Mouse (Mus musculus): ENCODE measurements around the gene Fam198a.

Fam198a gene

GRCm38 (mm10) chr9:121950418-121951113 is at the start of gene Fam198a:
TSS of gene Fam198a (plus strand) at chr9:121950988.
- DNase-seq (ENCODE audit: low spot score), result no peak

- no peak for DNase-seq (ENCODE audit: low spot score)
Measured at GRCm38 (mm10) chr9:121901710-121902700, 48.8 kb upstream of the Fam198a start.

- DNase-seq (ENCODE audit: low spot score), result no peak
Measured at GRCm38 (mm10) chr9:121903476-121904305, 47.1 kb upstream of the Fam198a start.

GRCm38 (mm10) chr9:121904319-121904718 is 46.5 kb upstream of the Fam198a start:
- DNase-seq (ENCODE audit: low spot score), result no peak

GRCm38 (mm10) chr9:121904946-121905345 is 45.8 kb upstream of the Fam198a start:
- DNase-seq (ENCODE audit: low spot score), result no peak

DNA sequence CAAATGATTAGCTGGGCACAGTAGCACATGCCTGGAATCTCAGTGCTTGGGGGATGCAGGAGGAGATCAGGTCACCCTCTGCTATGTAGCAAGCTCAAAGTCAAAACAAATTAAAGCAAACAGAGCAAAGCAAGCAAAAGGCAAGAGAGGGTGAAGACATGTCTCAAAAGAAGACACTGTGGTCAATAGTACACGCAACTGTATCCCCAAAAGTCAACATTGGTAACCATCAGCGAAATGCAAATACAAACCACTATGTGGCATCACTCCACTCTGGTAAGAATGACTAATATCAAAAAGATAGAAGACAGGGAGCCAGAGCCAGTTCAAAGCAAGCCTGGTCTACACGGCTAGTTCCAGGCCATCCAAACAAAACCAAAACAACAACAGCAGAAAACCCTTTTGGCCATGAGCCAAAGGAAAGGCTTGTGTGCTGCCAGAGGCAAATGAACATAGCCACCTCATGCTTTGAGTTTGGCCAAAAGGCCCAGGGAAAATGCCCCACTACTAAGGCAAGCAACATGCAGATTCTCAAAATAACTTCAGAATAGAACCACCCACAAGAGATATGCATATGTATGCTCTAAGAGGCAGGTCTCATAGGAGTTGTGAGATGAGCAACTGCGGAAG is 45.1 kb upstream of the Fam198a start:
- DNase-seq (ENCODE audit: low spot score), result no peak

- no peak for DNase-seq (ENCODE audit: low spot score)
Measured at GRCm38 (mm10) chr9:121906456-121906855, 44.3 kb upstream of the Fam198a start.

DNA sequence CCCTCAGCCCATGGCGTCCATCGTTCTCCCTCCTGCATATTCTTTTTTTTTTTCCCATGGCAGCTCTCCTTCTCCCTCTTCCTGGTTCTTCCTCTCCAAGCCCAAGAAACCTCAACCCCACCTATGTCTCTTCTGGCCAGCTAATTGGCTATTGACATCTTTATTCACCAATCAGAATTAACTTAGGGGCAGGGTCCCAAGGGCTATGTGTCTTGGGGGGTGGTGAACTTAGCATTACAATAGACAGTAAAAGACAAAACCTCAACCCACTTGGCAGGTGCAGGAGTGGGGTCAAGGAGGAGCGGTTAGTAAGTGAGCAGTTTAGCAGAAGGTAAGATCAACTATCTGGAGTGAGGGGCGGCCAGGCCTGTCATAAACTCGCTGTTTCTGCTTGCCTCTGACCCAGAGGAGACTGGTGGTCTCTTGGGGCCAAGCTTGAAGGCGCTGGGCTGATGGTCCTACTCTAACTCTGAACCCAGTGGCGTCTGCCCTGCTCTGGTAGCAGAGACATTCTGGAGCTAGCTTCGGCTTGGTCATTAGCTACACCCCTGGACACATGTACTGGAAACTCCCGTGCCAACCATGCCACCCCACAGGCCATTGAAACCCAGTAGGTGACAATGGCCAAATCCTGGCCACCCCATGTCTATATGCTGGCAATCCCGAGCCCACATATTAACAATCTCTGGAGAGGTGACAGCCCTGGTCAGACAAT is 43.3 kb upstream of the Fam198a start:
- DNase-seq (ENCODE audit: low spot score), result no peak

DNA sequence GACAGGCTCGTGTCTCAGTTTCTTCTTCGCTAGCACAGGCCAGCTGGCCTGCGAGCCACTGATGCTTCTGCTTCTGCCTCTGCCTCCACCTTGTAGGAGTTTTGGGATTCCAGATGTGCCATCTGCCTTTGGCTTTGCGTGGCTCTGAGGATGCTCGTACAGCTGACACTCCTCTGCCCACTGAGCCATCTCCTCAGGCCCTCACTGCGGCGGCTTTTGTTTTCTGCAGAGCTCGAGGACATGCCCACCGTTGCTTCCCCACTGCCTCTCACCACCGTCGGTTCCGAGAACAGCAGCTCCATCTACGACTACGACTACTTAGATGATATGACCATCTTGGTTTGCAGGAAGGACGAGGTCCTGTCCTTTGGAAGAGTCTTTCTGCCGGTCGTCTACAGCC is 42.5 kb upstream of the Fam198a start:
- no peak for DNase-seq (ENCODE audit: low spot score)

- DNase-seq (ENCODE audit: low spot score), result no peak
Measured at GRCm38 (mm10) chr9:121909635-121910034, 41.2 kb upstream of the Fam198a start.

- no peak for DNase-seq (ENCODE audit: low spot score)
Measured at GRCm38 (mm10) chr9:121911196-121911595, 39.6 kb upstream of the Fam198a start.

DNA sequence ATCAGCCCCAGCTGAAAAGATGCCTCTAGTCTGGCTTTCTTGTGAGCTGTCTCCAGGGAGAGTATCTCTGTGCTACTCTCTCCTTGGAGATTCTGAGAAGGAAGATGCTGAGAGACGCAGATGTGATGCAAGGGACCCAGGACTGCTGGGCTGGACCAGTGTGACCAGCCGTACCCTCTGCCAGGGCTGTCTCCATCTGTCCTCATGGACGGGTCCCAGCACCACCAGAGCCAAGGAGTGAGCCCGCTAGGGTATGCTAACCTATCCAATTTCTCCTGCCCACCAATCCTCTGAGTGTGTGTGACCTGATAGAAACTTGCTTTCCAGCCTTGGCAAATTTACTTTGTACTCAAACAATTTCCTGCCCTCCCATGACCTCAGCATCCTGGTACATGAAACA is 38.0 kb upstream of the Fam198a start:
- DNase-seq (ENCODE audit: low spot score), result no peak

DNA sequence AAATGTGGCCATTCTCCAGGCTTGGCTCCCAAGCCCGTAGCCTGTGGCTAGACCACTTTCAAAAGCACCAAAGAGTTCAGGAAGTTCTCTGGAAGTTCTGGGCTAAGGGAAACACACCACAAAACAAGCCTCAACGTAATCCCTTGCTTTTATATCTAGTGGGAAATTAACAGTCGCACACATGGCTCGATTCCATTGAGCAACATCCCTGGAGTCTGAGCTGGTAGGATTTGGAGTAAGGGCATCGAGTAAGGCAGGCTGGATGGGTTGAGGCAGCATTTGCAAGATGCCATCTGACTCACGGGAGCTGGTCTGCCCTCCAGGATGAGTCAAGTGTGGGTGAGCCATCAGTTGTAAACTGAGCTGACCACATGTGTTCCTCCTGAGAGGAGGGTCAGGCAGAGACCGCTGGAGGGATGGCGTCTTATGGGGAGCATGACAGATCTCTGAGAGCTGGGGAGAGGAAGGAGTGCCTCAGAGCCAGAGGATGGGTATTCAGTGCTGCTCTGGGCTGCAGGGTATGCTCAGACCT is 36.5 kb upstream of the Fam198a start:
- DNase-seq (ENCODE audit: low spot score), result no peak

DNA sequence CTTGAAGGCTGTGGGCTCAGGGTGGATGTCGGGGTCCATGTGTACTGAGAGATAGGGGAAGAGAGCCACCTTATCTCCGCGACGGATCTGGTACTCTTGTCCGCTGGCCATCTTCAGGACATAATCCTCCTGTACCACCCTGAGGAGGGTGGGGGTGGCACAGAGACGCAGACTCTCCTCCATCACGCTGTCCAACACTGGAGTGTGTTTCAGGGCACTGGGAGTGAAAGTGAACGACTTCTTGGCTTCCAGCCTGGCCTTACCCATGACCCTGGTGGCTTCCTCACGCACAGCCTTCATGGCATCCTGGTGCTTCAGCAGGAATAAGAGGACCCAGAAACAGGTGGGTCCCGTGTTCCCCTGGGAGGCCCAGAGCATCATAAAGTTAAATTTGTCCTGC is 35.7 kb upstream of the Fam198a start:
- no peak for DNase-seq (ENCODE audit: low spot score)

DNA sequence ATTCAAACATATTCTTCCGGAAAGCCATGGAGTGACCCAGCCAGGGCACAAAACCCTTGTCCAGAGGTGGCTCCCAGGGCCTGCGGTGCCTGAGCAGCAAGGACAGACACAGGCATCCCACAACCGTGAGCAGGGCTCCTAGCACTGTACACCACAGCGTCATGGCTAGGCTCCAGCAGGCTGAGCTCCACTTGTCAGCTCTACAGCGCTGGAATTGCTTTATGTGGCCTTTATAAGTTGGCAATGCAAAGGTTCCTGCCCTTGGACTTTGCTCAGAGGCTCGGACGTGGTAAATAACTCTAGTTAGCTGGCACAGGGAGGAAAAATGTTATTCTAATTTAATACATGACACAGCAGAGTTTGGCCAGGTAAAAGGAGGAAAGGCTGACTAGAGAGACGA is 34.7 kb upstream of the Fam198a start, which contains the start of gene Cyp8b1:
TSS of gene Cyp8b1 (minus strand) at position 204 of the 400 bp plus-strand sequence.
- no peak for DNase-seq (ENCODE audit: low spot score)

DNA sequence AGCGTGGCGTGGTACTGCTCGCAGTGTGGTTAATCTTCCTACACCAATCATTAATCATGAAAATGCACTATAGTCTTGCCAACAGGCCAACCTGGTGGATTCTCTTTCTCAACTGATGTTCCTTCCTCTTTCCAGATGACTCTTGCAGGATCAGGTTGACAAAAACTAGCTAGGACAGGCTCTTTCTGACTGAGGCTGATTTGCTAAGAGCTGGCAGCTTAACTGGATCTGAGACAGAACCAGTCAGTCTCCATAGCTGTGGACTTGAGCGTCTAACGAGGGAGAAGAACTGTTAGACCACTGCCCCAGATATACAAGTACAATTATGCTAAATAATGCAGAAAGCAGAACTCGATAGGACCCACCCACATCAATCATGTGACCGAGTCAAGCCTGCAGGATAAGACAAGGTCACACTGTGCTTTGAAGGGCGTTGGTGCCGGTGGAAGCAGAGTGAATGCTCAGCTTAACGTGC is 31.7 kb upstream of the Fam198a start:
- no peak for DNase-seq (ENCODE audit: low spot score)

DNA sequence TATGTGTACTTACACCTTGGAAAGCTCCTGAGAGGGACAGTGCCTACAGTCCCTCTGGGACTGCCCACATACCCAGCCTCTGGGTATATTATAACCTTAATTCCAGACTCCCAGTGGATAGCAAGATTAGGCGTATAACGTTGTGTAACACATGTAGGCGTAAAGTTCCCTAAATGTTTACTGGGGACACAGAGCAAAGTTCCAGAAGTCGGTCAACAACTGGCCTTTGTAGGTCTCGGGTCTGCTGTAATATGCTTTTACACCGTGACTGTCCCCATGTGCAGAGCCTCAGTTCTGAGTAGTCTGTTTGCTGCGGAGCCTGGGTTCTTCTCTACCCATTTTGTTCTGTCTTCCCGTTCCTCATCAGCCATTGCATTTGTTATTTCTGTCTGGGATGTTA is 27.3 kb upstream of the Fam198a start:
- DNase-seq (ENCODE audit: low spot score), result no peak

DNA sequence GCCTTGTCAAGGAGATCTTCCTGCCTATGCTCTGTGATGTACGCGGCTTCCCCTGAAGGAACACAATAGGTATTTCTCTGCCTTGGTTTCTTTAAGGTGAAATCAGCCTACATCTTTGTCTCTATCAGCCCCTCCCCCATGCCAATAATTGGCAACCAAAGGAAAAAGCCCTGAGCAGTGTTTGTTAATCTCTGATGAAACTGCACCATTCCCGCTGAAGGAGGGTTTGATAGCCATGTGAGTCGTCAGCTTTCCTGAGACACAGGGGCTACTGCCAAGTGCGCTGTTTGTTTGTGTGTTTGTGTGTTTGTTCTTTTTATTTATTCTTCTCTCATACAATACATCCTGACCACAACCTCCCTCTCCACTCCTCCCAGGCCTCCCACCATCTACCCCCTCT is 26.9 kb upstream of the Fam198a start:
- DNase-seq (ENCODE audit: low spot score), result no peak

- no peak for DNase-seq (ENCODE audit: low spot score)
Measured at GRCm38 (mm10) chr9:121924901-121925560, 25.8 kb upstream of the Fam198a start.

DNA sequence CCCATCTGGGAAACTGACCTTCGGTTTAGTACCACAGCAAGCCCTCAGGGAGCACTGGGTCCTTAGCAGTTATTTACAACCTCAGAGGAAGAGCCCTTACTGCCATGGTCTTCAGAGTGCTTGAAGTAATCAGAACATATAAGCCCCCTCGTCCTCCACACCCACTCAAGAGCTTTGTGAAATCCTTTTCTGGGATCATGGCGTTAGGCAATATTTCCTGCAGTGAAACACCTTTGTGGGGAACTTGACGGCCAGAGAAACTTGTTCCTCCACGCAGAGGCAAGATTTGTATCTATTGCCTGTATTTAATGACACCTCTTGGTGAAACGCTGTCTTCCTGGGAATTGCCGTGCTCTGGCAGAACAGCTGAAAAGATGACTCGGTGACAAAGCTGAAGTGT is 24.8 kb upstream of the Fam198a start:
- no peak for DNase-seq (ENCODE audit: low spot score)
